Mouse (Mus musculus) kidney, adult 18-20 months (tissue): ENCODE data around the gene Duxbl3.
A peak's percentile ranks its signal among the peaks of the same experiment; 100 is the strongest.
"Not testable (repeated sequence)": the region's sequence is repeated elsewhere in the genome, so short reads cannot be mapped to it uniquely, and the experiment has no call there.

Experiments
- DNase-seq: peaks from one replicate; pipeline ENCODE4 v3.0.0; 2021

The Duxbl3 gene

GRCm38 (mm10) chr14:26257756-26258617 is at the start of gene Duxbl3:
Duxbl3 (plus strand) TSS chr14:26257962.
- not testable (repeated sequence) for DNase-seq

GRCm38 (mm10) chr14:26216233-26217000 is 41.3 kb upstream of the Duxbl3 start:
- DNase-seq, result not testable (repeated sequence)

- not testable (repeated sequence) for DNase-seq
These were observed 20.6 kb upstream of the Duxbl3 start for GRCm38 (mm10) chr14:26237183-26237582.

- DNase-seq, result not testable (repeated sequence)
These were observed 967 bp downstream of the Duxbl3 start for GRCm38 (mm10) chr14:26258729-26259128.

GRCm38 (mm10) chr14:26286737-26287136 is 29.0 kb downstream of the Duxbl3 start:
- DNase-seq, result not testable (repeated sequence)

- DNase-seq, result no peak
These were observed 36.1 kb downstream of the Duxbl3 start for GRCm38 (mm10) chr14:26293859-26294258.

GRCm38 (mm10) chr14:26297055-26297454 is 39.3 kb downstream of the Duxbl3 start:
- no peak for DNase-seq

GRCm38 (mm10) chr14:26297484-26297883 is 39.7 kb downstream of the Duxbl3 start:
- DNase-seq, result no peak

- DNase-seq, result peak; percentile 8
These were observed 45.3 kb downstream of the Duxbl3 start for GRCm38 (mm10) chr14:26303111-26303510.

- peak; percentile 15 for DNase-seq
These were observed 48.3 kb downstream of the Duxbl3 start for GRCm38 (mm10) chr14:26306032-26306431.

GRCm38 (mm10) chr14:26308813-26309212 is 51.1 kb downstream of the Duxbl3 start:
- no peak for DNase-seq

GRCm38 (mm10) chr14:26309511-26309910 is 51.7 kb downstream of the Duxbl3 start:
- DNase-seq, result no peak

GRCm38 (mm10) chr14:26316246-26316730 is 58.5 kb downstream of the Duxbl3 start:
- DNase-seq, result no peak
